Mouse (Mus musculus) skeletal muscle tissue, adult 2 months (tissue): ENCODE measurements around the gene Hmgn2.
"Not testable (repeated sequence)": the region's sequence is repeated elsewhere in the genome, so short reads cannot be mapped to it uniquely, and the experiment has no call there.

Source experiments
- DNase-seq: peaks from one replicate; pipeline ENCODE4 v3.0.0-alpha.2; 2012; ENCODE audit warnings: low read depth, low spot score

The Hmgn2 gene

DNA sequence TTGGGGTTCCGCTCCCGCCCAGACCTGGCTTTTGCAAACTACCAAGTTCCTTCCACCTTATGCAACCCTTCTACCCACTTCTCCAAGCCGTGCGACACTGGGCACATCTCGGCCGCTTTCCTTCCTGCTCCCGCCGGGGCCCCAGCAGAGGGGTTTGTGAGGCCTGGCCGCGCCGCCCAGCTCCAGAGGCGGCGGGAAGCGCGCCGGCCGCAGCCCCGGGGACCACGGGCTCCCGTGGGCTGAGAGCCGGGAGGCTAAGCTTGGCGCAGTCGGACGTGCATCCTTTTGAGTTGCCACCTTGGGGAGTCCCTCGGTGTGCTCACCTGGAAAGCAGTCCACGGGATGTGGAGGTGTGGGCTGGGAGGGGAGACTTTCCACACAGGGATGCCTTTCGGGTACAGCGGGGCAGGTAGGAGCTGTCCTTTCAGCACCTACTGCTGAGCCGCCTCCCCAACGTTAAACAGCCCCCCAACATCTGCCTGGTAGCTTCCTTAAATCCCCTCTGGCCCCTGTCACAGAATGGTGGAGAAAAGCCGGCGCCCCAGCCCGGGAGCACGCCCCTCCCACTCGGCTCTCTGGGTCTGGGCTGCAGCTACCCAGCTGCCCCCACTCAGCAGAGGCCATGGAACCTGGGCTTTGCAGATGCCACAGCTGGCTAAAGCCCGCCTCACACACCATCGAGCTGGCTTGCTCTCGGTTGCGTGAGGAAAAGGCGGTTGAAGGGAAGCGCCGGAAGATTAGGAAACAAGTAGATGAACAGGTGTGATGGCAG lies at the start of gene Hmgn2:
Hmgn2 (minus strand) TSS at position 501 of the 772 bp plus-strand sequence.
- DNase-seq = peak; percentile 29

DNA sequence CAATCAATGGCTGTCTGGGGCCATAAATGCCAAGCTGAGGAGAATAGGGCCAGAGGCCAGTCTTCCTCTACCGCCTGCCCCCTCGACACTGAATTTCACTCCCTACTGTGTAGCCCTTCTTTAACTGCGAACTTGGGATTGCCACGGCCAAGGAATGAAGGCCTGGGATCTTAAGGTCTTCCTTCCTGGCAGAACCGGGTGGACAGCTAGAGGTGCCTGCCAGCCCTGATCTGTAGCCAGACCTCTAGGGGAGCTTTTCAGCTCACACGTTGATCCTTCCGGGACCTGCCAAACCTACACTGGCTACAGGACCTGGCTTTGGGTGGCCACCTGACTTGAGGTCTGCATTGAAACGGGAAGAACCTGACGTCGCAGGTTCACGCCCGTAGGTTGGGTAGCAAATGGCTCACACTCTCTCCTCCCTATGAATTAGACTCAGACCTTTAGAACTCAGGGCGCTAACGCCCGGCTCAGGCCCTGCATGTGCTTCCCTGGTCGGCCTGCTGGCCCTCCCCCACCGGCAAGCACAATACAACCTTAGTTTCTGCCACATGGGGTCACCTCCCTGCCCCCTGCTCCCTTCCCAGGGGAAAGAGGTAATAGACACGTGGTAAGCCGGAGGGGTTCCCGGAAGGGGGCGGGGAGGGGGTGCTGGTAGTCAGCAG lies 48.9 kb upstream of the Hmgn2 start:
- no peak for DNase-seq

DNA sequence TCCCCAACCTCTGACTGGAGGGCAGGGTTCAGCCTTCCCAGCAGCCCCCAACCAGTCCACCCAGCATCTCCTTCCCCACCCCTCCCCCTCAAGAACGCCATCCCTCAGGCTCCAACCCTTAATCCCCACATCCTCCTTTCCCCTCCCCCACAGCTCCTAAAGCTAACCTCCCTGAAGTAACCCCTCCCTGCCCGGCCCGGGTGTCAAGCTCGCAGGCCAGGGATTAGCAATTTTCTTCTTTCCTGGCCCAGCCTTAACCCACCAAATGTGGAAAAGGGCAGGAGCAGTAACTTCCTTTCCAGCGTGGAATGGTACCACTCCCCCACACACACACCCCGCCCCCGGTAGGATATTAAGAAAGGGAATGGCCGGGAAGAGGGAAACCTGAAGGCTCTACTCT lies 48.3 kb upstream of the Hmgn2 start:
- DNase-seq = no peak

DNA sequence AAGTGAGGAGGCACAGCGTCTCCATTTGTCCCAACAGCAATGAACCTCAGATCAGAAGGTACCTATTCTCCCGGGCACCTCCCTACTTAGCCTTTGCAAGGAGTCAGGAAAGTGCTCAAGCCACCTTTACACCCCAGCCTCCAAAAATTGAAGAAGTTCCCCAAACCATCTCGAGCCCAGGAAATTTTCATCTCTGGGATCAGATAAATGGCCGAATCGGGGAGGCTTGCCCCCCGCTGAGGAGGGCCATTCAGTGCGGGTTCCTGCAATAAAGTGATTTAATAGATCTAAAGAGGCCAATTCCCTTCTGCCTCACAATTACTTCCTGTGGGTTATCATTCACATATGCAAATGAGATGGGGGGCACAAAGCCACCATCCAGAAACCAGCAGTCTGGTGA lies 47.8 kb upstream of the Hmgn2 start:
- no peak for DNase-seq

DNA sequence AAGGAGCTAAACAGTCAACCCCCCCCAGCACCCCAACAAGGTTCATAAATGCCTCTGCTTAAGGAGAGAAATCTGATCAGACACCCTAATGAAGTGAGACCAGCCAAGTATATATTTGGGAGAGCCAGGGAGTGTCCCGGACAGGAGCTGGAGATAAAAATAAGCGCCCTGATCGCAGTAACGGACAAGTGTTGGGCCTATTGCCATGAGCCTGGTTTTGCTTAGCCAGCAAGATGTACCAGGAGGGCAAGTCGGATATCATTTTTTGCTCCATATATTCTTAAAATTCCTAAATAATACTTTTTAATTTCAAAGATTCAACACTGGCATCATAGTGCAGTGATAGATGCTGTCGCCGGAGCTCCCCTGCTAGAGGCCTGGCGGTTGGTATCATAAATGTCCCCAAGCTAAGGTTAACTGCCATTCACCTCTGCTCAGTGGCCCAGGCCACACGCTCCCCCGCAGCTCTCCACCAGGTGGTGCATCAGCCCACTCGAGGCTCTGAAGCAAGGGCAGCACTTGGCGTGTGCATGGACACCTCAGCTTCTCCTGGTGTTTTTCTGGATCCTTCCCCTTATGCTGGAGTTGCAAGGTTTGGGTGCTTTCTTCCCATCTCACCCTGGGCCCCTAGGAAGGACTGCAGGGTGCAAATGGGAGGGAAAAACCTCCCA lies 44.5 kb upstream of the Hmgn2 start:
- DNase-seq = peak; percentile 73

DNA sequence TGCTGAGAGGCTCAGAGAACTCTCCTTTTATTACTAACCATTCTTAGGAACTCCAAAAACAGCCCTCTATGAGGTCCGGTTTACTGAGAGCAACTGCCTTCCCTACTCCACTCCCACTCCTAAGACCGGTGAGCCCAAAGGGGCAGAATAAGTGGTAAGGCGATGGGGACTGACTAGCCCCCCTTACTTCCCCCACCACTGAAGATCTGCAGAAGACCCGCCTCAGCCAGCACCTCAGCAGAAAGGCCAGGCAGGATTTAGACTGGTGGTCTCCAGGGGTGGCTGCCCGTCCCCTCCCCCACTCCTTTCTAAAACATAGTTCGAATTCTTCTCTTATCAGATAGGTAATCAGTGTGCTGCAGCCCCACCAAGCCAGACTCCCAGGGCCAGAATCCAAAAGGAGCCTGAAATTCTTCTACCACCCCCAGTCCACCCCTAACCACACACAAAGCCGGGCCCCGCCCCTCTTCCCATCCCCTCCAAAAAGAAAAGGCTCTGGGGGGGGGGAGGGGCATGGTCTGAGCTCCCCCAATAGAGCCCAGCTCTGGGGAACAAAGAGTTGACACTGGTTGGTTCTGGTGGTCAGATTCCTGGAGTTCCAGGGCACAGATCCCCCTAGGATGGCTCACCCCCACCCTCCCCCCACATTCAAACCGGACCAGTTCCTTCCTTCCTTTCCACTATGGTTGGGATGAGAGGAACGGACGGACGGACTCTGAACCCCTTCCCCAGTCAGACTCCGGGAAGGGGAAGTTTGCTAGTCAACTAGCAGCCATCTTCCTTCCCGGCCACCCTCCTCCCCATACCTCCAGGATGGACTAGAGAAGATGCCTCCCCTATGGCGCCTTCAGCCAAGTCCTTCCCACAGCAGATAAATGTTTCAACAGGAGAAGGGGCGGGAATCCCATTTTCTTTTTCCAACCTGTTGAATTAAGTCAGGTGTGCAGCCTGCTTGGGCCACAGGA lies 43.3 kb upstream of the Hmgn2 start:
- DNase-seq = no peak

DNA sequence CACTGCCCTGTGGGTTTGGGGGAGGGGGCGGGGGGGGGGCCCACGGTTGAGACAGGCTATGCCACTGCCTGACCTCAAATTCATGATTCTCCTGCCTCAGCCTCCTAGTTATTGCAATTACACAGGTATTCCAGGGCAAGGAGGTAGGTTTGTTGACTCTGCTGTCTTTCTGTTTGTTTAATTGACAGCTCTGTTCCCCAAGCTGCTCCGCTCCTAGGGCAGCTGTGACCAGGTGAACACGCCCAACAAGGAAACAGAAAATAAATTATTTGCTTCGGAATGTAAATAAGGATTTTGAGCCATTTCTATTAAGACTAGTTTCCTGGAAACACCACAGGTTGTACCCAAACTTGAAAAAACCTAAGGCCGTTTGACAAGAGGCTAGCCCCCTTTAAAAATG lies 41.3 kb upstream of the Hmgn2 start:
- DNase-seq = no peak

DNA sequence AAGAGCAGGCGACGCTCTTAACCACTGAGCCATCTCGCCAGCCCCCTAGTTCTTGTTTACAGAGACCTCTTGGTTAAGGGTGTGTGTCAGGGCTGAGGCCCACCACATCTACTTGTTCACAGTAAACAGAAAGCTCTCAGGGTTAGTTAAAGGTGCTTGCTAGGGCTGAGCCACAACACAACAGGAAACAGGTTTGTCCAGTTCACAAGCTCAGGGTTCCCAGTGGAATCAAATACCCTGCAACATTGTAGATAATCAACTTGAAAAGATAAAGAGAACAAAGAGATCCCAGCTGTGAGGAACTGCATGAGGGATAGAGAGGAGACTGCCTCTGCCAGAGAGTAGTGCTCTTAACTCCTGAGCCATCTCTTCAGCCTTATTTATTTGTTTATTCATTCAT lies 38.4 kb upstream of the Hmgn2 start:
- DNase-seq = no peak

DNA sequence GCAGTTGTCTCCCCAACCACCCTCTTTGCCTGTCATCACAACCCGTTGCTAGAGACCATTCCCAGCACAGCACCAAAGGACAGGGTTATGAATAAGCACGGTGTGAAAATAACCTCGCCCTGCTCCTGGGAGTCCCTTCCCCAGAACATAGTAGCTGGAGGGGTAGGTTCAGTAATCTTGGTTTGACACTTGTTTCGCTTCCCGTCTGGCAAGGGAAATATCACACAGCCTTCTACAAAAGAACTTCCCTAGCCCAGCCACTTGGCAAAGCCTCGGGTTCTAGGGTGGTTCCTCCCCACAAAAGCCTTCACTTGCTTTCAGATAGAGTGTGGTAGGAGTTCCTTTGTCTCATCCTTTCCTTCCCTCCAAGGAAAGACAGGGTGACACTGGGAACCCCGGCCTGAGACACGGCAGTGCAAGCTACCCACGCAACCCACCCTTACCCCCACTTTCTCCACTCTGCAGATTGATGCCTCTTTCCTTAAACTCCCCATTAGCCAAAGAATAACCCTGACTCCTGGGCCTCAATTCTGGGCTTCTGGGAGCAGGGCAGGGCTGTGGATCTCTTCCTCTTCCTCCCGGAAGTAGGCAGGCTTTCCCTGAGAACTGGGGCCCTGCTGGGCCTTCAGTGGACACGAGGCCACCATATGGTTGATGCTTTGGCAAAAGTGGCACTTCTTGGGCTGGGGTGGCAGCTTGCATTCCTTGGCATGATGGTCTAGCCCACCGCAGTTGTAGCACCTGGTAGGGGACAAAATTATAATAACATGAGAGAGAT lies 37.3 kb upstream of the Hmgn2 start:
- no peak for DNase-seq

DNA sequence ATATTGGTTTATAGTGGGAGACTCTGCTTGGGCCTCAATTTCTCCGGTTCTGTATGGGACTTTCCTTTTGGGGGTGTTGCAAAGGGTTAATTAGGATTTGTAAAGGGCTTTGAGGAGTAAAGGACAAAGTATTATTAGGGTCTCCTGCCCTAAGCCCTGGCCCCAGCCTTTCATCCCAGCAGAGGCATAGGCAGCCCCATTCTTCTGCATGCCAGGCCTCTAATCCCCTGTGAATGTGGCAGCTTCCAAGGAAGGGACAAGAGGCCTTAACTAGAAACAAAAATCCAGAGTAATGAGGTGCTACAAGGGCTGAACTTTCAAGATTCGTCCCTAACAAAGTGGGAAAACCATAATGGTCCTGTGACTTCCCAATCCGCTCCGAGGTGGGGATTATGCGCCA lies 34.5 kb upstream of the Hmgn2 start:
- no peak for DNase-seq

DNA sequence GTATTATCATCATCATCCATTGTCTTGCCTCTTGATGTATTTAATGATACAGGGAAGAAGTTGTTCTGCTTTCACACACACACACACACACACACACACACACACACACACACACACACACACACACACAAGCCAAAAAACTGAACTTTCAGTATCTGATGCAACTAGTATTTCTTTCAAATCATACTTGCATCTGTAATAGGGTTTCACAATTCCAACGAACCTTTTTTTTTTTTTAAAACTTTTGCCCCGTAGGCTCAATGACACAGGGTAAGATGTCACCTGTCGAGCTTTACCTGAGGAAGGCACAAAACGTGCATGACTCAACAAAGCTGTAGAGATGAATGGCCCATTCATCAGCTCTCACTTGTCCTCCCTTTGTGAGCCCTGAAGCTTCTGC lies 33.8 kb upstream of the Hmgn2 start:
- DNase-seq = no peak

DNA sequence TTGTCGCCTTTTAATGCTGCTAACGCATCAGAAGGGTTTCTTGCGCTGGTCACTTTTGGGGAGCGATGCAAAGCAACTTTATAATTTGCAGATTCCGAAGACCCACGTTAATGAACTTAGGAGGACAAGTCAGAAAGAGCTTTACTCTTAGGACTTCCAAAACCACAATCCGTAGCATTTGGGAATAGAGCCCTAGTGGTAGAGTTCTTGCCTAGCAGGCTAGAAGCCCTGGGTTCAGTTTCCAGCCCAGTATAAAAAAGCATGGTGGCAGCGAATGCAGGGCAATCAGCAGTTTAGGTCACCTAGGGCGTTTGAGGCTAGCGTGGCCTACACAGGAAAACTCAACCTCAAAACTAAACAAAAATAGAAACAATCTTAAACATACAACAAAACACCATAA lies 33.3 kb upstream of the Hmgn2 start:
- no peak for DNase-seq

DNA sequence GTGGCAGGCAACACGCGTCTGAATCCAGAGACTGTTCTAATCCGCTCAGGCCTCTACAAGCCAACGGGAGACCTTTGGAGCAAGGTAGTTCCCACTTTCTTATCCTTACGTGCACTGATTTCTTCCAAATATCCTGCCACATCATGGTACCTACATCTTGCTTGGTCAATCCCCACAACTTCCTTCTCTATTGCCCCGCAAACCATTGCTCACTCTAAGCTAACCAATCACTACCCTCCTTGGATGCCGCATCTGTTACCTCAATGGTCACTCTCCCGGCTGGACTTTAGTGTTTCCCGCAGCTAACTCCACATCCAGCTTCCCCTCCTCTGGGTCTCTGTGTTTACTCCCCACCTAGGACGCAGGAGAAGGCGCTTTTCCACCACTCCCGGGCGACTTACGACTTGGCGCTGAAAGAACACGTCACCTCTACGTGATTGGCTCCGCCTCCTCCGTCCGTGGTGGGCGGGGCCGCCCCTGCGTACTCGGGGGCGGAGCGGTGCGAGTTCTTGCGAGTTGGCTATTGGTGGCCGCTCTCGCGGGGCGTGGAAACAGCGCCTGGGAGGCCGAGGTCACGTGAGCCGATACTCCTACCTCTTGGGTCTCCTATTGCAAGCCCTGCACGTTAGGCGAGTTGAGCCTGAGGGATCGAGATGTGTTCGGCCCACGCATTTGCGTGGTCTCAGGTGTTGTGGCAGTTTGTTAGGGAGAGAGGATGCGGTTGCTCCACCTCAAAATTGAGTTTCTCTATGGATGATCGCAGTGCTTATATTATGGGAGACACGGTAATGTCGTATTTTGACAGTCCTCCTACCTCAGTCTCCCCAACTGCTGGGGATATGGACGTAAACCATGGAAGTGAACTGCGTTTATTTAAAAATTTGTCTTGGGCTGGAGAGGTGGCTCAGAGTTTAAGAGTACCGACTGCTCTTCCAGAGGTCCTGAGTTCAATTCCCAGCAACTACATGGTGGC lies 32.3 kb upstream of the Hmgn2 start, which contains the start of gene Dhdds:
Dhdds (minus strand) TSS at position 453 of the 973 bp plus-strand sequence.
- DNase-seq = peak; percentile 96

DNA sequence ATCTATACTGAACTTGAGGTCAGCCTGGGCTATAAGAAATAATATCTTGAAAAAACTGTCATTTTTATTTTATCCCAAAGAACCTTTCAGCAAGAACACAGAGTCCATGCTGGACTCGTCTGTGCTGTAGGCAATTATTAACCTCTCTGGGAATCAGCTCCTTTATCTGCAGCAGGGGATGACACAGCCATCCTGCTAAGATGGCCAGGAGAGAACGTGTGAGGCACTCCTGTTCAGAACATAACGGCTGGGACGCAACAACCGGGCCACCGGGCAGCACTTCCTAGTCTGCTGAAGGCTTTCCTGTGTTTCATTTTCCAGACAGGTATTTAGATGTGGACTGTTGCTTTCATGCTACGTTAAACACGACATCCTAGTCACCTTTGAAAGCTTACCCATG lies 26.2 kb upstream of the Hmgn2 start:
- no peak for DNase-seq

DNA sequence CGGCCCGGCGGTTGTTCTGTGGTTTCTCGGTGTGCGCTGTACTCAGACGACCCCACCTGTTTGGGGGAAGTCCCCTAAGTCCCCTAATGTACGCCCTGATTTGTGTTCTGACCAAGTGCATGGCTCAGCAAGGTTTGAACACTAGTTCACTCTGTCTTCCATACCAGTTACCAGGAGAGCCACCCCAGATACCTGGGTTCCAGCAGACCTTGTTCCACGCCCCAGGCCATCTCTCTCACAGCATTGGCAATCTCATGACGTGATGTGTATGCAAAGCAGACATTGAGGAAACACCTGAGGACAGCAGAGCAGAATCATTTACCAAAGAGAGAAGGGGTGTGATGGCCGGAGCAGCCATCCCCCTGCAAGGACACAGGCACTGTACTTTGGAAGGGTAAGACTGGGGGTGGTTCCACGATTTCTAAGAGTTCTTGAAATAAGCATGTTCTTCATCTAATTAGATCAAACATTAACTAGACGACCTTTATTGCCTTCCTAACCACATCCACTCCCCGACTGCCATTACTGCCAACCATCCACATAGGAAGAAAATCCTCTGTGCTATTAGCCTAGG lies 22.7 kb upstream of the Hmgn2 start:
- no peak for DNase-seq

DNA sequence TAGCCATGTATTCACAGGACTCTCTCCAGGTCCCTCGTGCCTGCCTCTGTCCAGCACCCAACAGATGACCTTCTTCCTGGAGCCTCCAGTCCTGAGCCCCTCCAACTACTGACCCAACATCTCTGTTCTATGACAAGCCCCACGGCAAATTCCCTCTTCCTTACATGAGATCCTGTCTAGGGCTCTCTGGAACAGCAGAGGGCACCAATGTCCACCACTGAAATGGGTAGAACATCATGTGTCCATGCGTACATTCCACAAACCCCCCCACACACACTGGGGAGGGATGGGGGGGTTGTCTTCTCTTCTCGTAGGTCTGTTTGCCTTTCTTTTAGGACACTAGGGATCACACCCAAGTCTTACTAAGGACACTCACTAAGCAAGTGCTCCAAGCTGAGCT lies 21.6 kb upstream of the Hmgn2 start:
- no peak for DNase-seq

DNA sequence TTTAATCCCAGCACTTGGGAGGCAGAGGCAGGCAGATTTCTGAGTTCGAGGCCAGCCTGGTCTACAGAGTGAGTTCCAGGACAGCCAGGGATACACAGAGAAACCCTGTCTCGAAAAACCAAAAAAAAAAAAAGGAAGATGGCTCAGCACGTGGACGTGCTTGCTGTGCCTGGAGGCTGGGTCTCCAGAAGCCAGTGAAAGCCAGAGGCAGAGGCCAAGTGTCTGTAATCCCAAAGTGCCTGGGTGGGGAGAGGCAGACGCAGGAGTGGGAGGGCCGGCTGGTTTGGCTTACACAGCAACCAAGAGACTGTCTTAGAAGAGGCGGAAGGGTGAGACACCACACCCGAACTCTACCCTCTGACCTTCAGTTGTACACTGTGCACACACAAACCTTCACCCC lies 19.8 kb upstream of the Hmgn2 start:
- DNase-seq = not testable (repeated sequence)

DNA sequence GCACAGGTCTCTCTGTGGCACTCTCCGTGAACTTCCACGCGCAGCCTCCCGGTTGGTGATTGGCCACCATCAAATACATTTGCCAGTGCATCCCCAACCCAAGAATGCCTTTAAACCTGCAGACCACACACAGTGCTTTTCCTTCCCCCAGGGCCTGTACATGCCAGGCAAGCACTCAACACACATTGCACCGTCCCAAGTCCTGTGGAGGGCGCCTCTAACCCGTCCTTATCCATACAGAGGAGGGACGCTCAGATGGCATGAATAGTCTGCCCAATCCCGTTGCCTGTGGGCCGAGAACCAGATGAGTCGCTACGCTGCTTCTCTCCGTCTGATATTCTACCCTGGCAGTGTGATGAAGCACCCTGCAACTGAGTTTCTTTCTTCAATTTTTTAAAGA lies 14.5 kb upstream of the Hmgn2 start:
- DNase-seq = no peak

DNA sequence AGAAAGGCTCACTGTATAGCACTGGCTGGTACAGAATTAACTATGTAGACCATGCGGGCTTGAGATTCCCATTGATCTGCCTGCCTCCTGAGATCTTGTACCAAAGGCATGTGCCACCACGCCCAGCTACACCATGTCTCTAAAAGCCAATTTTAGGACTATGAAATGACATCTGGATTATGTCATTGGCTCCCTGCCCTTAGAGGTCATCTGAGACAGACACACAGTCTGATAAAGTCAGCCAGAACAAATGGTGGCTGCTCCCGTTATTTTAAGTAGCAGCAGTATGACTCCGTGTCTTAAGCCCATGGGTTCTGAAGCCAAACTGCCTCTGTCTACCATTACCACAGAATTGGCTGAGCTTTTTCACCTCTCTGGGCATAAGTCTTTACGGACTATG lies 12.0 kb upstream of the Hmgn2 start:
- DNase-seq = peak; percentile 57
